Mouse (Mus musculus): ENCODE data around the gene Brpf3.

GRCm38 (mm10) chr17:28832875-28833274 lies 32.0 kb downstream of the Brpf3 start:
- TF ChIP-seq CTCF (IDR thresholded peaks at IDR 0.05; ENCODE audit: borderline replicate concordance, control insufficient read depth, extremely low read depth, insufficient read depth, low read length, poor library complexity) (no peak), POLR2A (IDR thresholded peaks at IDR 0.05; ENCODE audit: control insufficient read depth, extremely low read depth, insufficient read depth, low read length, poor library complexity) (no peak)

All from thymus, adult 2 months (tissue).